Mouse (Mus musculus) heart, adult 2 months (tissue): ENCODE measurements at regions not wholly inside any gene's neighbourhood (a gene's known extent, or its start where the extent isn't known, plus 50 kb on each side); places are given as distances from the start of the nearest gene placed in this dataset.
"Not testable (repeated sequence)": the region's sequence is repeated elsewhere in the genome, so short reads cannot be mapped to it uniquely, and the experiment has no call there.

Source experiments
- CTCF ChIP-seq: fragments of 200-600 bp; IDR thresholded peaks from 2 replicates; pipeline ENCODE4 v1.8.1; 2022; ENCODE audit warnings: antibody characterized with exemption, mild to moderate bottlenecking, moderate library complexity
- POLR2A ChIP-seq: fragments of 200-500 bp; IDR thresholded peaks from 2 replicates; pipeline ENCODE4 v1.6.1; 2011; ENCODE audit warnings: mild to moderate bottlenecking, low read depth, low read length, control low read depth; ENCODE audit not compliant: insufficient read depth

DNA sequence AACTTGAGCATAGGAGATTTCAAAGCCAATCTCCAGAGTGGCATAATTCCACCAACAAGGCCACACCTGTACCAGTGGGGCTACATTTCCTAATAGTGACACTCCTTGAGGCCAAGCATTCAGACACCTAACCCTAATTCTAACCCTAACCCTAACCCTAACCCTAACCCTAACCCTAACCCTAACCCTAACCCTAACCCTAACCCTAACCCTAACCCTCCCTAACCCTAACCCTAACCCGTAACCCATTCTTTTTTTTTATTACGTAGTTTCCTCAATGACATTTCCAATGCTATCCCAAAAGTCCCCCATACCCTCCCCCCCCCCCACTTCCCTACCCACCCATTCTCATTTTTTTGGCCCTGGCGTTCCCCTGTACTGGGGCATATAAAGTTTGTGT is 609.9 kb upstream of the Map3k7 start:
- not testable (repeated sequence) for TF ChIP-seq POLR2A, CTCF
